Mouse (Mus musculus): Measurements from ENCODE around the gene Sox6. TPM values are rescaled to one million over a fixed set of nuclear protein-coding genes. Genes with fewer than 3 reads are reported as not detected.

Gene Sox6
- polyA plus RNA-seq, 1 experiment from 2014 or later: 63.2 TPM

GRCm38 (mm10) chr7:115844910-115845309 is 193.7 kb downstream of the Sox6 start:
- Histone ChIP-seq H3K9me3 (no peaks in the 10 kb centered on the region), H3K9ac (replicated peaks) (no peak overlapping the region), H3K4me2 (replicated peaks) (no peak overlapping the region), H3K27me3 (no peaks in the 10 kb centered on the region), H3K4me3 (no peak overlapping the region), H3K27ac (replicated peaks) (no peak overlapping the region), H3K4me1 (no peaks in the 10 kb centered on the region), H3K36me3 (no peaks in the 10 kb centered on the region)
- 89% methylated on average over 3 of the region's 3 CpGs for WGBS
- ATAC-seq (ENCODE audit: low FRiP score, low read depth): no peak

GRCm38 (mm10) chr7:115844431-115844830 is 194.2 kb downstream of the Sox6 start:
- H3K9ac ChIP-seq (replicated peaks): no peak overlapping the region
- ATAC-seq (ENCODE audit: low FRiP score, low read depth): no peak
- H3K4me2 ChIP-seq (replicated peaks): no peak overlapping the region
- H3K4me3 ChIP-seq: no peak overlapping the region
- H3K9me3 ChIP-seq: no peaks in the 10 kb centered on the region
- no peaks in the 10 kb centered on the region for H3K4me1 ChIP-seq
- no peak overlapping the region for H3K27ac ChIP-seq (replicated peaks)
- WGBS: 96% methylated on average over 6 of the region's 6 CpGs
- H3K27me3 ChIP-seq: no peaks in the 10 kb centered on the region
- no peaks in the 10 kb centered on the region for H3K36me3 ChIP-seq

- ATAC-seq (ENCODE audit: low FRiP score, low read depth): no peak
- Histone ChIP-seq H3K9me3 (no peaks in the 10 kb centered on the region), H3K27ac (replicated peaks) (no peak overlapping the region), H3K4me2 (replicated peaks) (no peak overlapping the region), H3K4me1 (no peaks in the 10 kb centered on the region), H3K4me3 (no peak overlapping the region), H3K36me3 (no peaks in the 10 kb centered on the region), H3K27me3 (no peaks in the 10 kb centered on the region), H3K9ac (replicated peaks) (no peak overlapping the region)
These were observed 196.3 kb downstream of the Sox6 start for GRCm38 (mm10) chr7:115842251-115842650.

- no peak overlapping the region for H3K27ac ChIP-seq (replicated peaks)
- WGBS: 58% methylated on average over 3 of the region's 3 CpGs
- no peaks in the 10 kb centered on the region for H3K36me3 ChIP-seq
- no peak overlapping the region for H3K4me3 ChIP-seq
- no peaks in the 10 kb centered on the region for H3K9me3 ChIP-seq
- no peak overlapping the region for H3K4me2 ChIP-seq (replicated peaks)
- no peaks in the 10 kb centered on the region for H3K27me3 ChIP-seq
- no peaks in the 10 kb centered on the region for H3K4me1 ChIP-seq
- no peak for ATAC-seq (ENCODE audit: low FRiP score, low read depth)
- no peak overlapping the region for H3K9ac ChIP-seq (replicated peaks)
These were observed 198.0 kb downstream of the Sox6 start for GRCm38 (mm10) chr7:115840613-115841012.

GRCm38 (mm10) chr7:115835005-115835404 is 203.6 kb downstream of the Sox6 start:
- no peaks in the 10 kb centered on the region for H3K9me3 ChIP-seq
- 82% methylated on average over 3 of the region's 3 CpGs for WGBS
- no peak for ATAC-seq (ENCODE audit: low FRiP score, low read depth)

GRCm38 (mm10) chr7:115833701-115834100 is 204.9 kb downstream of the Sox6 start:
- Histone ChIP-seq H3K27me3 (no peaks in the 10 kb centered on the region), H3K9ac (replicated peaks) (no peak overlapping the region), H3K4me1 (peaks cover 31% of the 10 kb centered on the region), H3K4me3 (no peak overlapping the region), H3K9me3 (no peaks in the 10 kb centered on the region), H3K4me2 (replicated peaks) (no peak overlapping the region), H3K36me3 (no peaks in the 10 kb centered on the region), H3K27ac (replicated peaks) (0 out of 2 replicates have a peak overlapping the region, but pooled peaks have one; percentile 7)
- no peak for ATAC-seq (ENCODE audit: low FRiP score, low read depth)
- WGBS: 35% methylated on average over 3 of the region's 3 CpGs

More at GRCm38 (mm10) chr7:115835005-115835404, 203.6 kb downstream of the Sox6 start:
- Histone ChIP-seq H3K36me3 (no peaks in the 10 kb centered on the region), H3K4me3 (no peak overlapping the region), H3K4me1 (peaks cover 27% of the 10 kb centered on the region), H3K27ac (replicated peaks) (no peak overlapping the region), H3K9ac (replicated peaks) (no peak overlapping the region), H3K4me2 (replicated peaks) (no peak overlapping the region), H3K27me3 (no peaks in the 10 kb centered on the region)

GRCm38 (mm10) chr7:115830938-115831873 is 207.4 kb downstream of the Sox6 start:
- Histone ChIP-seq H3K4me1 (peaks cover 50% of the 10 kb centered on the region), H3K4me2 (replicated peaks) (no peak overlapping the region), H3K9me3 (no peaks in the 10 kb centered on the region), H3K27me3 (peaks cover 10% of the 10 kb centered on the region), H3K36me3 (no peaks in the 10 kb centered on the region), H3K4me3 (no peak overlapping the region), H3K27ac (replicated peaks) (no peak overlapping the region), H3K9ac (replicated peaks) (no peak overlapping the region)
- ATAC-seq (ENCODE audit: low FRiP score, low read depth): no peak
- WGBS: 80% methylated on average over 11 of the region's 11 CpGs

- no peaks in the 10 kb centered on the region for H3K36me3 ChIP-seq
- ATAC-seq (ENCODE audit: low FRiP score, low read depth): no peak
- H3K4me3 ChIP-seq: no peak overlapping the region
- H3K4me2 ChIP-seq (replicated peaks): no peak overlapping the region
- 38% methylated on average over 10 of the region's 10 CpGs for WGBS
- peaks cover 10% of the 10 kb centered on the region for H3K27me3 ChIP-seq
- H3K4me1 ChIP-seq: peaks cover 59% of the 10 kb centered on the region
- no peak overlapping the region for H3K9ac ChIP-seq (replicated peaks)
- H3K9me3 ChIP-seq: no peaks in the 10 kb centered on the region
- no peak overlapping the region for H3K27ac ChIP-seq (replicated peaks)
These were observed 208.2 kb downstream of the Sox6 start for GRCm38 (mm10) chr7:115830366-115830765.

- H3K27me3 ChIP-seq: peaks cover 10% of the 10 kb centered on the region
- H3K4me2 ChIP-seq (replicated peaks): no peak overlapping the region
- H3K9me3 ChIP-seq: no peaks in the 10 kb centered on the region
- no peaks in the 10 kb centered on the region for H3K36me3 ChIP-seq
- no peak overlapping the region for H3K9ac ChIP-seq (replicated peaks)
- no peak for ATAC-seq (ENCODE audit: low FRiP score, low read depth)
- no peak overlapping the region for H3K27ac ChIP-seq (replicated peaks)
- no peak overlapping the region for H3K4me3 ChIP-seq
- WGBS: 16% methylated on average over 4 of the region's 4 CpGs
- H3K4me1 ChIP-seq: peaks cover 65% of the 10 kb centered on the region
These were observed 208.8 kb downstream of the Sox6 start for GRCm38 (mm10) chr7:115829756-115830155.

- H3K9me3 ChIP-seq: no peaks in the 10 kb centered on the region
- H3K27me3 ChIP-seq: peaks cover 10% of the 10 kb centered on the region
- no peak overlapping the region for H3K4me2 ChIP-seq (replicated peaks)
- H3K27ac ChIP-seq (replicated peaks): no peak overlapping the region
- no peak overlapping the region for H3K4me3 ChIP-seq
- peaks cover 70% of the 10 kb centered on the region for H3K4me1 ChIP-seq
- no peak overlapping the region for H3K9ac ChIP-seq (replicated peaks)
- no peak for ATAC-seq (ENCODE audit: low FRiP score, low read depth)
- no peaks in the 10 kb centered on the region for H3K36me3 ChIP-seq
- WGBS: 86% methylated on average over 4 of the region's 4 CpGs
These were observed 209.3 kb downstream of the Sox6 start for GRCm38 (mm10) chr7:115829260-115829659.

- no peaks in the 10 kb centered on the region for H3K36me3 ChIP-seq
- no peaks in the 10 kb centered on the region for H3K9me3 ChIP-seq
- WGBS: 88% methylated on average over 3 of the region's 3 CpGs
- H3K27ac ChIP-seq (replicated peaks): no peak overlapping the region
- no peak overlapping the region for H3K4me2 ChIP-seq (replicated peaks)
- no peak overlapping the region for H3K4me3 ChIP-seq
- H3K27me3 ChIP-seq: peaks cover 10% of the 10 kb centered on the region
- no peak overlapping the region for H3K9ac ChIP-seq (replicated peaks)
- H3K4me1 ChIP-seq: peaks cover 60% of the 10 kb centered on the region
- no peak for ATAC-seq (ENCODE audit: low FRiP score, low read depth)
These were observed 213.3 kb downstream of the Sox6 start for GRCm38 (mm10) chr7:115825295-115825694.

- H3K27ac ChIP-seq (replicated peaks): peak overlapping the region; percentile 27; the same call in 1 of the 2 replicates
- H3K36me3 ChIP-seq: no peaks in the 10 kb centered on the region
- peaks cover 54% of the 10 kb centered on the region for H3K4me1 ChIP-seq
- 48% methylated on average over 8 of the region's 8 CpGs for WGBS
- no peaks in the 10 kb centered on the region for H3K9me3 ChIP-seq
- H3K4me2 ChIP-seq (replicated peaks): no peak overlapping the region
- no peak overlapping the region for H3K4me3 ChIP-seq
- peaks cover 10% of the 10 kb centered on the region for H3K27me3 ChIP-seq
- no peak overlapping the region for H3K9ac ChIP-seq (replicated peaks)
- ATAC-seq (ENCODE audit: low FRiP score, low read depth): no peak
These were observed 213.9 kb downstream of the Sox6 start for GRCm38 (mm10) chr7:115824621-115825256.
